Mouse (Mus musculus): ENCODE data around the gene Tbck. TPM values are rescaled to one million over a fixed set of nuclear protein-coding genes. Genes with fewer than 3 reads are reported as not detected.
A peak's percentile ranks its signal among the peaks of the same experiment; 100 is the strongest.

Gene Tbck
- polyA plus RNA-seq, 1 experiment from 2014 or later = 8.5 TPM

DNA sequence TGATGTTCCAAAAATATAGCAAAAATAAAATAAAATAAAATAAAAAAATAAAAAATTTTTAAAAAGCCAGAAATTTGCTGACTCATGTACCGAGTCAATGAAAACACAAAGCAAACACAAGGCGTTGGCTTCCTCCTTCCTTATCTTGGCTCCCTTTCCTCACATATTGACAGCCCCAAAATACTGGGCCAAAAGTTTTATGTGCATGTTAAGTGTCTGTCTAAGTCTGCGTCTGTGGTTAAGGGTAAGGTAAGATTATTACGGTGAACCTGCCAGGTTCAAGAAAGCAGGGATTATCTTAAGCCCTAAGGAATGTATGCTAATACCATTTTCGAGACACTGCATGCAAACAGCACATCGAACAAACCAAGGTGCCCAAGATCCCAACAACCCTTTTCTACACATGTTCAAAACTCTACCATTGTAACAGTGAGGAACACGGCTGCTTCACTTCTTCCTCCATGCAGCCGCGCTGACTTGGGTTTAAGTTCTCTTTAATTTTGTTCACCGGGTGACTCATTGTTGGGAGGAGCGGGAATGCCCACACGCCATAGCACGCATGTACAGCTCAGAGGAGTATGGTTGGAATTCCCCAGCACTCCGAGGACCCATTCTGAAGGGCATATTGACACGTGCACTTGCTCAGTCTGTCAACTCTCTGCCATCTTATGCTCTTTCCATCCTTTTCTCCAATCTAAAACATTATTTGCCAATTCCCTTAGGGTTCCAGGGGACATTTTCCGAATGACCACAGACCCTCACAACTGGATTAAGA is 203.3 kb downstream of the Tbck start:
- 70% methylated on average over 16 of the region's 16 CpGs for WGBS
- Histone ChIP-seq H3K9me3 (ENCODE audit: control insufficient read depth, low read length) (no peaks in the 10 kb centered on the region), H3K9ac (ENCODE audit: low read length) (no peak overlapping the region), H3K4me3 (ENCODE audit: low read depth, low read length) (no peak overlapping the region), H3K27ac (replicated peaks) (no peak overlapping the region), H3K4me1 (replicated peaks; ENCODE audit: control insufficient read depth, insufficient read depth) (no peaks in the 10 kb centered on the region), H3K36me3 (ENCODE audit: control insufficient read depth, insufficient read depth, low read length) (no peaks in the 10 kb centered on the region), H3K27me3 (ENCODE audit: control insufficient read depth, insufficient read depth, low read length) (no peaks in the 10 kb centered on the region), H3K4me2 (replicated peaks; ENCODE audit: low read depth) (no peak overlapping the region; the same call in 1 of the 2 replicates)
- ATAC-seq (ENCODE audit: low FRiP score, low TSS enrichment) (peak; percentile 57; the same call in 1 of the 2 replicates), DNase-seq (ENCODE audit: low spot score) (no peak)
- no peak for TF ChIP-seq CTCF (IDR thresholded peaks at IDR 0.05; ENCODE audit: low read depth)
- no peak for TF ChIP-seq EP300 (optimal IDR thresholded peaks at IDR 0.05)

Other genes with a start within 250 kb of the Tbck start
- gene Gimd1, start 54.3 kb upstream of the Tbck start, polyA plus RNA-seq (2015; fragmentation: Nextera tagmentation; extraction: Ambion mirVana) = 0.11 and 0.24 TPM in 2 replicates
- gene Aimp1, start 226 bp downstream of the Tbck start, polyA plus RNA-seq (2015; fragmentation: Nextera tagmentation; extraction: Ambion mirVana) = 55.4 and 59.2 TPM in 2 replicates